Mouse (Mus musculus) kidney, postnatal 14 days (tissue): ENCODE results near the gene Qtrt1.

Experiments
- DNase-seq: peaks from one replicate; pipeline ENCODE4 v3.0.0; 2022; ENCODE audit warnings: mixed read lengths

Qtrt1 gene

GRCm38 (mm10) chr9:21424631-21425555, 13.3 kb downstream of the Qtrt1 start, which contains the start of gene Dnm2:
Gene Dnm2 (plus strand): TSS chr9:21424908.
- peak; percentile 99 for DNase-seq

- no peak for DNase-seq
Observed at GRCm38 (mm10) chr9:21425556-21425945, 13.9 kb downstream of the Qtrt1 start.

GRCm38 (mm10) chr9:21426013-21426412, 14.4 kb downstream of the Qtrt1 start:
- DNase-seq, result peak; percentile 52

GRCm38 (mm10) chr9:21426525-21426924, 14.9 kb downstream of the Qtrt1 start:
- DNase-seq, result no peak

- DNase-seq, result peak; percentile 63
Observed at GRCm38 (mm10) chr9:21427773-21428172, 16.1 kb downstream of the Qtrt1 start.

- no peak for DNase-seq
Observed at GRCm38 (mm10) chr9:21428178-21428577, 16.5 kb downstream of the Qtrt1 start.

GRCm38 (mm10) chr9:21430724-21431123, 19.1 kb downstream of the Qtrt1 start:
- DNase-seq, result no peak

- DNase-seq, result no peak
Observed at GRCm38 (mm10) chr9:21432066-21432465, 20.4 kb downstream of the Qtrt1 start.

- no peak for DNase-seq
Observed at GRCm38 (mm10) chr9:21433766-21434165, 22.1 kb downstream of the Qtrt1 start.

- DNase-seq, result no peak
Observed at GRCm38 (mm10) chr9:21434410-21434809, 22.8 kb downstream of the Qtrt1 start.

GRCm38 (mm10) chr9:21435777-21436635, 24.4 kb downstream of the Qtrt1 start:
- no peak for DNase-seq

GRCm38 (mm10) chr9:21437577-21437976, 25.9 kb downstream of the Qtrt1 start:
- DNase-seq, result no peak

- no peak for DNase-seq
Observed at GRCm38 (mm10) chr9:21438219-21438618, 26.6 kb downstream of the Qtrt1 start.

- no peak for DNase-seq
Observed at GRCm38 (mm10) chr9:21439456-21439855, 27.8 kb downstream of the Qtrt1 start.

- DNase-seq, result no peak
Observed at GRCm38 (mm10) chr9:21439914-21440313, 28.3 kb downstream of the Qtrt1 start.

GRCm38 (mm10) chr9:21440387-21440786, 28.8 kb downstream of the Qtrt1 start:
- DNase-seq, result no peak

GRCm38 (mm10) chr9:21443853-21444252, 32.2 kb downstream of the Qtrt1 start:
- DNase-seq, result no peak

- no peak for DNase-seq
Observed at GRCm38 (mm10) chr9:21444574-21444973, 32.9 kb downstream of the Qtrt1 start.

- DNase-seq, result no peak
Observed at GRCm38 (mm10) chr9:21445081-21445744, 33.6 kb downstream of the Qtrt1 start.

- no peak for DNase-seq
Observed at GRCm38 (mm10) chr9:21447778-21448177, 36.1 kb downstream of the Qtrt1 start.

GRCm38 (mm10) chr9:21449710-21450109, 38.1 kb downstream of the Qtrt1 start:
- DNase-seq, result no peak

- peak; percentile 52 for DNase-seq
Observed at GRCm38 (mm10) chr9:21450270-21450669, 38.6 kb downstream of the Qtrt1 start.

- no peak for DNase-seq
Observed at GRCm38 (mm10) chr9:21451391-21451790, 39.8 kb downstream of the Qtrt1 start.
